Comparison of ENCODE assay signal across 9 mouse cellular contexts in the genomic region with DNA sequence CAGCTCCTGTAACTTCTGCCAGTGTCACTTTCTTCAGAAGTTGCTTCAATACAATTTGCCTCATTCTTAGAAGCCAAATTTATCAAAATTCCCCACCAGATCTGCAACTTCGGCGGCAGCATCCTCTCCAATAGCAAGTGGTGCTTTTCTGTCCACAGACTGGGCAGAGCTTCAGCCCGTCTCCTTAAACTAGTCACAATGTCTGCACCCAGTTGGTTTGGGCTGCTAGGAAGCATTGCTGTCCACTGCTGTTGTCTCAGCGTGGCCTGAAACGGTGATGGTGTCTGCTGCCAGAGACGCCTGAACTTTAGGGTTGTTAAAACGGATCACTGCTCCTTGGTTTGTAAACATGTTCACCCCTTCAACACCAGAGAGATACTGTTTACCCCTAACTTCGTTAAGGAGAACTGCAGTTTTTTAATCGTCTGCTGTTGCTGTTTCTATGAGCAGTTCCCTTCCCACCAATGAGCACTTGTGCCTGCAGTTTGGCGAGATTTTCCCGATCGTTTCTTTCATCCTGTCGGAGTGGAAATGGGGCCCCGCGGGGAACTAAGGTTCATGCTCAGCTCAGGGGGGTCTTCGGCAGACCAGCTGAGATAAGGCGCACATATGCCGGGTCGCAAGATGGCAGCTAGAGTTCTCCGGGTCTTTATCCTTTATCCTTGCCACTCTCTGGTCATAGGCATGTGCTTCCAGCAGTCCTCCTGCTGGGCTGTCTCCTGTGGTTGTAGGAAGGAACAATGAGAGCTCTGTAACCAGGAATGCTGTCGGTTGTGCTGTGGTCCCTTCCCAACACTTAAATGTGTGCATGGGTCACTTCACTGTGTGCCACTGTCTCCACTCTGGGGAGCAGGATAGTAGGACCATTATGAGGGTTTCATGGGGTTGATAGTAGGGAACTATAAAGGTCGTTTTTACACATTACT. TPM values are rescaled to one million over a fixed set of nuclear protein-coding genes. Genes with fewer than 3 reads are reported as not detected.
A peak's percentile ranks its signal among the peaks of the same experiment; 100 is the strongest.
DNase-seq lines count a peak whose midpoint lies in the region; ATAC-seq and TF ChIP-seq lines count a peak whose summit lies in the region.
"Had no signal": no experiment of that assay in that cellular context is flagged by ENCODE, and none has a peak within 500 bp of the region (broad histone marks: within the 10 kb centered on the region; RNA-seq: fewer than 3 reads in every experiment).

No protein-coding gene starts in this region.

- H3K36me3 ChIP-seq in intestine, embryonic 15.5 days = no peaks in the 10 kb centered on the region
- H3K36me3 ChIP-seq in intestine, embryonic 16.5 days (ENCODE audit: control insufficient read depth, insufficient read depth, low read length) = no peaks in the 10 kb centered on the region
- H3K36me3 ChIP-seq in embryonic facial prominence, embryonic 10.5 days (replicated peaks) = no peaks in the 10 kb centered on the region
- peaks cover 3% of the 10 kb centered on the region; the same call in 1 of the 2 replicates for H3K36me3 ChIP-seq in hindbrain, embryonic 12.5 days
- H3K36me3 ChIP-seq in midbrain, postnatal 0 days (ENCODE audit: insufficient read depth, low read length) = no peaks in the 10 kb centered on the region
- H3K36me3 ChIP-seq in liver, postnatal 0 days (replicated peaks; ENCODE audit: insufficient read depth, low read length) = no peaks in the 10 kb centered on the region

- no peaks in the 10 kb centered on the region for H3K27me3 ChIP-seq in intestine, embryonic 15.5 days (replicated peaks)
- H3K27me3 ChIP-seq in intestine, embryonic 16.5 days (replicated peaks; ENCODE audit: control insufficient read depth, insufficient read depth, low read length) = no peaks in the 10 kb centered on the region
- H3K27me3 ChIP-seq in embryonic facial prominence, embryonic 10.5 days (replicated peaks; ENCODE audit: low read depth, poor library complexity, severe bottlenecking) = peaks cover 12% of the 10 kb centered on the region; the same call in 1 of the 2 replicates
- H3K27me3 ChIP-seq in hindbrain, embryonic 12.5 days = no peaks in the 10 kb centered on the region
- H3K27me3 ChIP-seq in midbrain, postnatal 0 days (ENCODE audit: insufficient read depth, low read length) = no peaks in the 10 kb centered on the region
- peaks cover 4% of the 10 kb centered on the region; the same call in 1 of the 2 replicates for H3K27me3 ChIP-seq in liver, postnatal 0 days (ENCODE audit: insufficient read depth, low read length)

- H3K27ac ChIP-seq in intestine, embryonic 15.5 days = no peak overlapping the region
- H3K27ac ChIP-seq in intestine, embryonic 16.5 days (ENCODE audit: low read length) = no peak overlapping the region
- peak overlapping the region; percentile 61 for H3K27ac ChIP-seq in embryonic facial prominence, embryonic 10.5 days (replicated peaks)
- H3K27ac ChIP-seq in hindbrain, embryonic 12.5 days = peak overlapping the region; percentile 40; the same call in 1 of the 2 replicates
- no peak overlapping the region for H3K27ac ChIP-seq in midbrain, postnatal 0 days (ENCODE audit: low read depth, low read length)
- no peak overlapping the region for H3K27ac ChIP-seq in liver, postnatal 0 days (ENCODE audit: low read depth)

- DNase-seq in embryonic facial prominence, embryonic 10.5 days (ENCODE audit: low spot score) = peak; percentile 18
- peak; percentile 12 for DNase-seq in midbrain, postnatal 0 days (ENCODE audit: low spot score)
- no peak for DNase-seq in adrenal gland, adult 18-20 months (ENCODE audit: low spot score in 2 of 2)
- no peak for DNase-seq in frontal cortex, postnatal 36 days (ENCODE audit: low spot score in 2 of 2)
- DNase-seq in liver, postnatal 0 days = no peak
- DNase-seq: layer of hippocampus, postnatal 36 days had no signal

- H3K9me3 ChIP-seq in intestine, embryonic 15.5 days = no peaks in the 10 kb centered on the region
- H3K9me3 ChIP-seq in intestine, embryonic 16.5 days (ENCODE audit: control insufficient read depth, low read length) = no peaks in the 10 kb centered on the region
- H3K9me3 ChIP-seq in embryonic facial prominence, embryonic 10.5 days = no peaks in the 10 kb centered on the region; the same call in 1 of the 2 replicates
- H3K9me3 ChIP-seq in hindbrain, embryonic 12.5 days (replicated peaks) = peaks cover 5% of the 10 kb centered on the region; the same call in 1 of the 2 replicates
- peaks cover 2% of the 10 kb centered on the region for H3K9me3 ChIP-seq in midbrain, postnatal 0 days (ENCODE audit: low read length)
- no peaks in the 10 kb centered on the region for H3K9me3 ChIP-seq in liver, postnatal 0 days (ENCODE audit: low read length)

- no peak for ATAC-seq in intestine, embryonic 15.5 days
- ATAC-seq in intestine, embryonic 16.5 days = no peak
- no peak for ATAC-seq in hindbrain, embryonic 12.5 days (ENCODE audit: low FRiP score)
- ATAC-seq in midbrain, postnatal 0 days (ENCODE audit: low FRiP score) = no peak
- no peak for ATAC-seq in liver, postnatal 0 days

- H3K9ac ChIP-seq in intestine, embryonic 15.5 days = no peak overlapping the region
- no peak overlapping the region for H3K9ac ChIP-seq in intestine, embryonic 16.5 days (ENCODE audit: low read depth, low read length)
- no peak overlapping the region for H3K9ac ChIP-seq in hindbrain, embryonic 12.5 days
- H3K9ac ChIP-seq in midbrain, postnatal 0 days (replicated peaks; ENCODE audit: low read length, poor library complexity, severe bottlenecking) = no peak overlapping the region
- H3K9ac ChIP-seq in liver, postnatal 0 days (replicated peaks) = no peak overlapping the region

- H3K4me2 ChIP-seq in intestine, embryonic 15.5 days (replicated peaks) = peak overlapping the region; percentile 35; the same call in 1 of the 2 replicates
- H3K4me2 ChIP-seq in intestine, embryonic 16.5 days (ENCODE audit: low read depth, low read length) = no peak overlapping the region
- H3K4me2 ChIP-seq in hindbrain, embryonic 12.5 days (replicated peaks) = peak overlapping the region; percentile 41
- H3K4me2 ChIP-seq in midbrain, postnatal 0 days (ENCODE audit: low read depth, low read length, poor library complexity, severe bottlenecking) = peak overlapping the region; percentile 13; the same call in 1 of the 2 replicates
- no peak overlapping the region for H3K4me2 ChIP-seq in liver, postnatal 0 days (ENCODE audit: low read depth, low read length)

- WGBS in intestine, embryonic 15.5 days = 38% methylated on average over 22 of the region's 22 CpGs
- WGBS in intestine, embryonic 16.5 days = 40% methylated on average over 22 of the region's 22 CpGs
- 34% methylated on average over 22 of the region's 22 CpGs for WGBS in embryonic facial prominence, embryonic 10.5 days
- 41% methylated on average over 22 of the region's 22 CpGs for WGBS in hindbrain, embryonic 12.5 days
- 52% methylated on average over 22 of the region's 22 CpGs for WGBS in midbrain, postnatal 0 days
- 47% methylated on average over 22 of the region's 22 CpGs for WGBS in liver, postnatal 0 days (ENCODE audit: insufficient replicate concordance)

- no peak overlapping the region for H3K4me3 ChIP-seq in intestine, embryonic 15.5 days (replicated peaks)
- H3K4me3 ChIP-seq in intestine, embryonic 16.5 days (ENCODE audit: low read length) = no peak overlapping the region
- peak overlapping the region; percentile 38 for H3K4me3 ChIP-seq in embryonic facial prominence, embryonic 10.5 days
- H3K4me3 ChIP-seq in hindbrain, embryonic 12.5 days = no peak overlapping the region
- H3K4me3 ChIP-seq in midbrain, postnatal 0 days (ENCODE audit: low read depth, low read length) = no peak overlapping the region
- no peak overlapping the region for H3K4me3 ChIP-seq in liver, postnatal 0 days (ENCODE audit: low read depth, low read length)

- TF ChIP-seq EP300 in liver, postnatal 0 days (IDR thresholded peaks at IDR 0.05; ENCODE audit: low read depth) = no peak

- H3K4me1 ChIP-seq in intestine, embryonic 15.5 days (replicated peaks) = no peaks in the 10 kb centered on the region
- no peaks in the 10 kb centered on the region for H3K4me1 ChIP-seq in intestine, embryonic 16.5 days (ENCODE audit: control insufficient read depth, insufficient read depth, low read length)
- H3K4me1 ChIP-seq in embryonic facial prominence, embryonic 10.5 days = peaks cover 8% of the 10 kb centered on the region
- H3K4me1 ChIP-seq in hindbrain, embryonic 12.5 days = peaks cover 8% of the 10 kb centered on the region
- 0 out of 2 replicates have a peak, but pooled peaks cover 5% of the 10 kb centered on the region for H3K4me1 ChIP-seq in midbrain, postnatal 0 days (ENCODE audit: insufficient read depth, low read length)
- H3K4me1 ChIP-seq in liver, postnatal 0 days (ENCODE audit: insufficient read depth) = no peaks in the 10 kb centered on the region

- TF ChIP-seq CTCF in midbrain, postnatal 0 days (IDR thresholded peaks at IDR 0.05) = no peak
- TF ChIP-seq CTCF in liver, postnatal 0 days (IDR thresholded peaks at IDR 0.05; ENCODE audit: low read depth) = no peak

RNA-seq across cellular contexts. Expression of a gene that starts 7.7 kb away (rescaled TPM):
- polyA plus RNA-seq in intestine, embryonic 15.5 days (2015; fragmentation: Nextera tagmentation; extraction: Ambion mirVana) = 1.4 and 1.5 TPM in 2 replicates
- polyA plus RNA-seq in intestine, embryonic 16.5 days (2015; fragmentation: Nextera tagmentation; extraction: Ambion mirVana) = 1.3 and 1.5 TPM in 2 replicates
- polyA plus RNA-seq in embryonic facial prominence, embryonic 10.5 days (2016; fragmentation: Nextera tagmentation; extraction: Ambion mirVana) = 1.5 and 1.9 TPM in 2 replicates
- polyA plus RNA-seq in hindbrain, embryonic 12.5 days (2016; fragmentation: Nextera tagmentation; extraction: Ambion mirVana) = 4.2 and 4.5 TPM in 2 replicates
- total RNA-seq in midbrain, postnatal 0 days (2014; rRNA removed) = 9.5 and 14.2 TPM in 2 replicates
- polyA plus RNA-seq in midbrain, postnatal 0 days (2015; fragmentation: Nextera tagmentation; extraction: Ambion mirVana) = 5.3 and 6.3 TPM in 2 replicates
- 1 to 10 TPM; 2.1 to 2.2 TPM for total RNA-seq in adrenal gland, adult 18-20 months (2021)
- polyA plus RNA-seq in liver, postnatal 0 days (2015; fragmentation: Nextera tagmentation; extraction: Ambion mirVana) = 0.21 and 0.38 TPM in 2 replicates

RNA-seq across cellular contexts. Expression of a gene that starts 20.8 kb away (rescaled TPM):
- 70.2 and 74.4 TPM in 2 replicates for polyA plus RNA-seq in intestine, embryonic 15.5 days (2015; fragmentation: Nextera tagmentation; extraction: Ambion mirVana)
- polyA plus RNA-seq in intestine, embryonic 16.5 days (2015; fragmentation: Nextera tagmentation; extraction: Ambion mirVana) = 57.0 and 64.0 TPM in 2 replicates
- 100 and 101 TPM in 2 replicates for polyA plus RNA-seq in embryonic facial prominence, embryonic 10.5 days (2016; fragmentation: Nextera tagmentation; extraction: Ambion mirVana)
- 45.3 and 45.4 TPM in 2 replicates for polyA plus RNA-seq in hindbrain, embryonic 12.5 days (2016; fragmentation: Nextera tagmentation; extraction: Ambion mirVana)
- total RNA-seq in midbrain, postnatal 0 days (2014; rRNA removed) = 17.8 and 43.3 TPM in 2 replicates
- polyA plus RNA-seq in midbrain, postnatal 0 days (2015; fragmentation: Nextera tagmentation; extraction: Ambion mirVana) = 43.7 and 50.8 TPM in 2 replicates
- total RNA-seq in adrenal gland, adult 18-20 months (2021) = 10 to 100 TPM; 19.3 to 22.3 TPM
- 15.5 and 17.1 TPM in 2 replicates for polyA plus RNA-seq in liver, postnatal 0 days (2015; fragmentation: Nextera tagmentation; extraction: Ambion mirVana)

Comparison
In these comparisons a context has a peak if more than half of its experiments do, and no peak if none do; other contexts are left out.
1. H3K4me2 ChIP-seq: peak in intestine, embryonic 15.5 days (single experiment), hindbrain, embryonic 12.5 days (single experiment) and midbrain, postnatal 0 days (single experiment); none in intestine, embryonic 16.5 days (single experiment) and liver, postnatal 0 days (single experiment).
2. H3K27ac ChIP-seq: peak in embryonic facial prominence, embryonic 10.5 days (single experiment) and hindbrain, embryonic 12.5 days (single experiment); none in intestine, embryonic 15.5 days (single experiment), intestine, embryonic 16.5 days (single experiment), midbrain, postnatal 0 days (single experiment) and liver, postnatal 0 days (single experiment).
3. DNase-seq: peak in embryonic facial prominence, embryonic 10.5 days (single experiment) and midbrain, postnatal 0 days (single experiment); none in adrenal gland, adult 18-20 months (0 of 2), frontal cortex, postnatal 36 days (0 of 2) and liver, postnatal 0 days (single experiment).